Mouse (Mus musculus): ENCODE measurements around the gene Atg10.

- TF ChIP-seq CHD2 (IDR thresholded peaks at IDR 0.05; ENCODE audit: low read depth, low read length) (no peak), MAFK (IDR thresholded peaks at IDR 0.05; ENCODE audit: insufficient read depth, low read depth, low read length) (no peak), ZC3H11A (IDR thresholded peaks at IDR 0.05; ENCODE audit: borderline replicate concordance, low read depth, low read length) (no peak), HCFC1 (IDR thresholded peaks at IDR 0.05; ENCODE audit: borderline replicate concordance, insufficient read depth, low read length) (no peak)
Observed at GRCm38 (mm10) chr13:91202564-91202963, 21.2 kb downstream of the Atg10 start.

All from ES-E14 (cell line).